Mouse (Mus musculus): ENCODE data around the gene Hlcs.

The Hlcs gene

DNA sequence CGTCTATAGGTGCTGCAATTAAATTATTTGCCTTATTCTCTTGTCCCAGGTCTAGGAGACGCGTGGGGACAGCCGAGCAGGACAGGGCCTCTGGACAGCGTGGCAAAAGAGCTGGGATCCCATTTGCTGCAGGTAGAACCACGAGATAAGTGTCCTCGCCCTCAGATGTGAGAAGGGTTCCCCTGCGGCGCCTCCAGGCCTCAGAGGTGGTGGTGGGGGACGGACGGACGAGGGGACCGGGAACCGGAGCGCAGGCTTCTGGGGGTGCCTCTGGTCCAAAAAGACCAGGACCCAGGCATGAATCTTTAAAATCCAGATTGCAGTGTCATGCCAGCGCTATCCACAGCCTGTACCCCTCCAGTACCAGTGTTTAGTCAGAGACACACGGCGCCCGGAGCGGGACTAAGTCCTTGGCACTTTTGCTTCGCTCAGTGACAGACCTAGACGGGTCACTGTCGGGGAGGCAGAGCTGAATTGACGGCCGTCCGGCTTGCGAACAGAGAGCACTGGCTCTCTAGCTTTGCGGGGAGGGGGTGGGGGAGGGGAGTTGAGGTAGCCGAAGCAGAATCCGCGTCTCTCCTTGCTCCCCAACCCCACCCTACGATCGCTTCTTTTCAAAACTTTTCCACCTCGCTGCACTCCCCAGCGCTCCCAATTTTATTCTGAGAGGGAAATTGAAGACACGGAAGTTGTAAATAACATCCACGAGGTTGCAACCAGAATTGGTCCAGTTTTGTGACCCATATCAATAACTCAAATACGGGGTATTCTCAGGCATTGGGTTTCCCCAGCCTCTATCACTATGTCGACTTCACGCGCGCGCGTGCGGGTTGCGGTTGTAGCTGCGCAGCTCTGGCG is 218.9 kb downstream of the Hlcs start:
- DNase-seq (ENCODE audit: low spot score in 2 of 2), result no peak

DNA sequence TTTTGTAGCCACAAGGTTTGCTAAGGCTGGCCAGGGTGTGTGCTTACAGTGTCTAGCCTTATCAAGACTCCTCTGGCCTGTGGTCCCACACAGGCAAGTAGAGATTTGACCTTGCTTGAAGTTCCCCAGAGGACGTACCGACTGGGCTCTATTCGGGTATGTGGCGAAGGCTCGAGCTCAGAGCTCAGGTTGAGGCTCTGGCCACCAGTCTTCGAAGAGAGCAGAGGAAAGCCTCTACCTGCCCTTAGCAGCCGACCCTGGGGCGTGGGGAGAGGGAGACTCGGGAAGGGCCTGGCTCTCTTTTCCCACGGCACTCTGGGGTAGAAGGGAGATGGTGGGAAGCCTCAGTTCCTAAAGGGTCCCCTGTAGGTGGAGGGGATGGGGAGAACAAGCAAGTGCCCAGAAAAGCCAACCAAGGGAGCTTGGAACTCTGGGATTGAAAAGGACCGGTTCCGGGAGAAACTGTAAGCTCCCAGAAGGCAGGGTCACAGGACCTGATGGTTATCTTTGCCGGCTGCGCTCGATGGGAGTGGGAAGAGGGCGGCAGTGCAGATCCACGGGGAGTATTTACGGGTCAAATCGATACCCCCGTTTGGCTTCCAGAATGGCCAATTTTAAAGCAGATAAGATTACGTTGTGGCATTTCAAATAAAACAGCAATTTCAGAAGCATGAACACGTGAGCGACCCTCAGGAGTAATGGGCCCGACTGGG is 220.1 kb downstream of the Hlcs start:
- DNase-seq (ENCODE audit: low spot score in 2 of 2), result no peak

- no peak for DNase-seq (ENCODE audit: low spot score in 2 of 2)
These were observed 220.7 kb downstream of the Hlcs start for GRCm38 (mm10) chr16:94092511-94093150.

GRCm38 (mm10) chr16:94088819-94089692 is 224.3 kb downstream of the Hlcs start:
- no peak for DNase-seq (ENCODE audit: low spot score in 2 of 2)

DNA sequence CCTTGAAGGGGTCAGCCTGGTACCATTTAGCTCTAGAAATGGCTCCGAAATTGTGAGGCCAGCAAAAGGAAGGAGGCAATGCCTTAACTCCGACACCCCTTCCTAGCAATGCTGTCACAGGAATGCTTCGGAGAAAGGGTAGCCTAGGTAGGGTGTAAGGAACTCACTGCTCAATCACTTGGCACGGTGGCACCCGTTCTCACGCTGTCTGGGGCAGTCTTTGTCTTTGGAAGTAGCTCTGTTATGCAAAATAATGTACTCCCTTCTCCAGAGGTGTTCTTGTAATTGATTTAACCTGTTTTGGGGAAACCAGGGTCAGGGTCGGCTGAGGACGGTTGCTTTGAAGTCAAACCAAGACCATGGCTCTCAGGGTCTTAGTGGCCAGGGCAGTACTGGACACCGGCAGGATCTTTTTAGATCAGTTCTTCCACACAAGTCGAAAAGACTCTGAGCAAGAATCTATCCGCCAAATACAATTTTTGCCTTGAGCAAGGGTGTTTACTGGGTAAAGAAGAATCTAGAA is 225.1 kb downstream of the Hlcs start:
- no peak for DNase-seq (ENCODE audit: low spot score in 2 of 2)

GRCm38 (mm10) chr16:94087570-94088225 is 225.7 kb downstream of the Hlcs start:
- DNase-seq (ENCODE audit: low spot score in 2 of 2), result no peak

DNA sequence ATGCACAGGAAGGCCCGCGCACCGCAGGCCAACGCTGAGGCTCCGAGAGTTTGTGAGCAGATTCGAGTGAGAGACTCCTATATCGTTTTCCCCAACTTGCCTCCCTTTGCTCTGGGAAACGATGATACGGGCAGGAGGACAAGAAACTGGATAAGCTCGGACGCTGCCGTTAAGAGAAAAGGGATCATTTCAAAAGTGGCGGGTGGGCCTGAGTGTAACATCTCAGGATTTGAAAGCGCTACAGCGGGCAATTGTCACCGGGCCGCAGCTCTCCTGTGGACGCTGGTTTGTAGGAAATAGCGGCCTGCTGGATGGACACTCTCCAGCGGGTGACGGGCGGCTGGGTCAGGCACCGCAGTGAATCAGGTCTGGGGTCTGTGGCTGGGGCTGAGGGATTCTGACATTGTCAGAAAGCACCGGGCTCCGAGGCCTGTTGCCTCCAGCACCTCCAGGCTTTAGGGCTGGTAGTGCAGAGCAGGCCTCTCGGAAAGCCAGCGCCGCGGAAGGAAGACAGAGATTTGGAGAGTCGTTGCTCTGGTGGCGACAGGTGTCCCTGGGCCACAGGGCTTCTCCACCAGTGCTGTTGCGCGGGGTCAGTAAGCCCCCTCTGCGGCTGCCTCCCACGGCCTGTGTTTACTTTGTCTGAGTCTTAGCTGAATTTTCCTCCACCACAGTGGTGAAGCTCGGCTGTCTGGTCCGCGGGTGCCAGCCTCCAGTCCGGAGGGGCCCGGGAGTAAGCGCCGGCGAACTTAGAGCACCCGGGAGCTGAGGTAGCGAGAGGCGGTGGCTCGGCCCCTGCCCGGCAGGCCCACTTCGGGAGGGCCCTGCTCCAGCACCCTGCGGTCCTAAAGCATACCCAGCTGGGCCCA is 226.4 kb downstream of the Hlcs start:
- DNase-seq (ENCODE audit: low spot score in 2 of 2), result no peak

DNA sequence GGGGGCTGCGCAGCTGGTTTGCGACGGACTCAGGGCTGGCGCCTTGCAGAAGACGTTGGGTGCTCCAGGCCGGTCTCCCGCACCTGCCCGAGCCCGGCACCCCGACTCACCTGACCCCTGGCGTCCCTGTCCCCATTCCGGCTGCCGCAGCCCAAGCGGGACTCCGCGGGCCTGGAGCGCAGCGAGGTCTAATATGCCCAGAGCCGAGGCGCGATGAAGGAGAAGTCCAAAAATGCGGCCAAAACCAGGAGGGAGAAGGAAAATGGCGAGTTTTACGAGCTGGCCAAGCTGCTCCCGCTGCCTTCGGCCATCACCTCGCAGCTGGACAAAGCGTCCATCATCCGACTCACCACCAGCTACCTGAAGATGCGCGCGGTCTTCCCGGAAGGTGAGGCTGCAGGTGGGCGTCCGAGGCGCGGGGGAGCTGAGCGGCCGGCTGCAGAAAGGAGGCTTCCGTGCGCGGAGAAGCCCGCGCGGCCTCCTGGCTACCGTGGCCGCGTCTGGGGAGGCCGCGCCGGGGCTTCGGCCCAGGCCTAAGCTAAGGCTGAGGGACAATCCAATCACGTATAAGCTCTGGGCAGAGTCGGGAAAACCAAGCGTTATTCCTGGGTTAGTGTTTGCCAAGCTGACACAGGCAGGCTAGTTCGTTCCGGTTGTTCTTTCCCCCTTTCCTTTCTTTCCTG is 227.6 kb downstream of the Hlcs start:
- no peak for DNase-seq (ENCODE audit: low spot score in 2 of 2)

DNA sequence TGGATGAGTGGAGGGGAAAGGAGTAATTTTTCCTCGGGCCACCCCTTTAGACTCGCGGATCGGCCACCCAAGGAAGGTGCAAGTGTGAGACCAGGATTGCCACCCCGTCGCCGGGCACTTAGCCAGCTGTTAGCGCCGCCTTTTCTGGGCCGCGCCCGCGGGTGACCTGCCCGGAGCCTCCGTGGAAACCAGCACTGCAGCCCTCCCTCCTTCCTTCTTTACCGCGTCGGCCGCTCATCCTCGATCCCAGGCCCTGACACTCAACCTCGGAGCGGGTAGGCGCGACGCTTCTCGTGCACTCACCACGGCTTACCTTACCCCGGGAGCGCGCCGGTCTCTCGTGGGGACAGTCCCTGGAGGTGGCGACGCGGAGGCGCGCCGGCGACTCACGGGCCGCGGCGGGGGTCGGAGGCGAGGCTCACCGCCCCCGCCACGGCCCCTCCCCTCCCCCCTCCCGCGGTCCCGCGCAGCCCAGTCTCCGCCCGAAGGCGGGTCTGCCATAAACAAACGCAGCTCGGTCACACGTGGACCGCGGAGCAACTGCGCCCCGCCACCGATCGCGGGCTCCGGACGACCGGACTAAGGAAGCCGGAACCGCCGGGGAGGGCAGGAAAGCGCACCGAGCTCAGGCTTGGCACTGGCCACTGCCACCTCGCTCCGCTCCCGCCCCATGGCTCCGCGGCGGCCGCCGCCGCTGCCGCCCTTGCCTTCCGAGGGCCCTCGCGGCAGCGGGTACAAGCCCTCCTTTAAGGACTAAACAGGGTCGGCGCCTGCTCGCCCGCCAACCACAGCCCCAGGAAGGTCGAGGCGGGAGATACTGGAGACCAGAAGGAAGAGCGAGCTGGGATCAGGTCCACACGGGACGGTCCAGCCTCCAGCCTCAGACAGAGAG is 228.4 kb downstream of the Hlcs start, which contains the start of gene Sim2:
Gene Sim2 (plus strand): TSS at position 221 of the 892 bp plus-strand sequence.
- DNase-seq (ENCODE audit: low spot score in 2 of 2), result no peak

- no peak for DNase-seq (ENCODE audit: low spot score in 2 of 2)
These were observed 229.4 kb downstream of the Hlcs start for GRCm38 (mm10) chr16:94083848-94084525.

GRCm38 (mm10) chr16:94082960-94083847 is 230.2 kb downstream of the Hlcs start:
- DNase-seq (ENCODE audit: low spot score in 2 of 2), result no peak

GRCm38 (mm10) chr16:94081996-94082708 is 231.2 kb downstream of the Hlcs start:
- DNase-seq (ENCODE audit: low spot score in 2 of 2), result no peak

GRCm38 (mm10) chr16:94081596-94081995 is 231.8 kb downstream of the Hlcs start:
- DNase-seq (ENCODE audit: low spot score in 2 of 2), result no peak

DNA sequence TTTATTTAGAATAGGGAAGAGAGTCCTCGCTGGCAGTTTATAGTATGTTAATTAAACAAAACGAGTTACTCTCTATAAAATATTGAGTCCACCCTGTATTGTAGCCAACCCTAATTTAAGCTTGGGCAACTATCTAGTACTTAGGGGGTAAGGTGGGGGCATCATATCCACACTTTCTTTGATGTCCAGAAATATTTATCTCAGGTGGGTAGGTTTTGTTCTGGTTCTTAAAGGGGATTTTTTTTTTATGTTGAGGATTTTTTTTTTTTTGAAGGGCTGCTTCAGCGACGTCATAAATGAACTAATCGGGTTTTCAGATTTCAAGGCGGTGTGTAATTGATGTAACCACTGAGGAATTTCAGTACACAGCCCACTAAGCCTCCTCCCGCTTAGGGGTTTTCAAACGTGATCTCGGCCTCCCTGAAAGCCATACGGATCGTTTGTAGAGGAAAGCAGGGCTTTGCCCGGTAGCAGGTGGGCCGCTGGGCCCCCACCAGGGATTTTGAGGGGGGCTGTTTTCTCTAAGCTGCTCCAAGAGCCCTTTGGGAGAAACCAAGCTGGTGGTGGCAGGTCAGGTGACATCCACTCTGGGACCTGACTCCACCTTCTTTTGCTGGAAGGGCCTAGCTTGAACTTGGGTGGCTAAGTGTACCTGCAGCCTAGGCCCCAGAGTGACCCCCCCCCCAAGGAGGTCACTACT is 233.4 kb downstream of the Hlcs start:
- DNase-seq (ENCODE audit: low spot score in 2 of 2), result no peak
